Mouse (Mus musculus): ENCODE results near the gene Pax6. TPM values are rescaled to one million over a fixed set of nuclear protein-coding genes. Genes with fewer than 3 reads are reported as not detected.

Gene Pax6
- total RNA-seq, 2 experiments from 2014 or later, result not detected

- DNase-seq, result no peak
Measured at GRCm38 (mm10) chr2:105671116-105671797, 2.6 kb downstream of the Pax6 start.

GRCm38 (mm10) chr2:105671798-105672595 is 3.3 kb downstream of the Pax6 start:
- no peak for DNase-seq

GRCm38 (mm10) chr2:105672596-105672960 is 3.9 kb downstream of the Pax6 start:
- no peak for DNase-seq

- no peak for DNase-seq
Measured at GRCm38 (mm10) chr2:105673054-105673453, 4.4 kb downstream of the Pax6 start.

GRCm38 (mm10) chr2:105673631-105674060 is 4.9 kb downstream of the Pax6 start:
- DNase-seq, result no peak

- no peak for DNase-seq
Measured at GRCm38 (mm10) chr2:105674061-105674874, 5.6 kb downstream of the Pax6 start.

- no peak for DNase-seq
Measured at GRCm38 (mm10) chr2:105674875-105675729, 6.4 kb downstream of the Pax6 start.

GRCm38 (mm10) chr2:105675730-105676079 is 7.0 kb downstream of the Pax6 start:
- no peak for DNase-seq

- peak; percentile 65 for DNase-seq
Measured at GRCm38 (mm10) chr2:105676080-105676908, 7.6 kb downstream of the Pax6 start.

GRCm38 (mm10) chr2:105676909-105677433 is 8.3 kb downstream of the Pax6 start:
- DNase-seq, result no peak

GRCm38 (mm10) chr2:105677434-105678105 is 8.9 kb downstream of the Pax6 start:
- DNase-seq, result no peak

- DNase-seq, result no peak
Measured at GRCm38 (mm10) chr2:105678306-105678705, 9.6 kb downstream of the Pax6 start.

- no peak for DNase-seq
Measured at GRCm38 (mm10) chr2:105678880-105679321, 10.2 kb downstream of the Pax6 start.

GRCm38 (mm10) chr2:105679331-105679730 is 10.6 kb downstream of the Pax6 start:
- DNase-seq, result no peak

GRCm38 (mm10) chr2:105680146-105680998 is 11.7 kb downstream of the Pax6 start:
- no peak for DNase-seq

- DNase-seq, result no peak
Measured at GRCm38 (mm10) chr2:105680999-105681710, 12.5 kb downstream of the Pax6 start.

- no peak for DNase-seq
Measured at GRCm38 (mm10) chr2:105682011-105682501, 13.4 kb downstream of the Pax6 start.

Data from gastrocnemius, postnatal 10 days (tissue).